Mouse (Mus musculus) duodenum, adult 2 months (tissue): ENCODE results near the gene Platr25. TPM values are rescaled to one million over a fixed set of nuclear protein-coding genes. Genes with fewer than 3 reads are reported as not detected.

ENCODE experiments used
- polyA plus RNA-seq: library from polyadenylated mRNA; depleted of rRNA; stranded (reverse); fragments of >200 nt; gene quantifications from 2 replicates; pipeline ENCODE4 v1.2.3, GENCODE M21; 2012; ENCODE audit warnings: low replicate concordance; rRNA removed

Gene Platr25
- polyA plus RNA-seq, result 0.07 TPM in 1 of 2 replicates, not detected in the other

DNA sequence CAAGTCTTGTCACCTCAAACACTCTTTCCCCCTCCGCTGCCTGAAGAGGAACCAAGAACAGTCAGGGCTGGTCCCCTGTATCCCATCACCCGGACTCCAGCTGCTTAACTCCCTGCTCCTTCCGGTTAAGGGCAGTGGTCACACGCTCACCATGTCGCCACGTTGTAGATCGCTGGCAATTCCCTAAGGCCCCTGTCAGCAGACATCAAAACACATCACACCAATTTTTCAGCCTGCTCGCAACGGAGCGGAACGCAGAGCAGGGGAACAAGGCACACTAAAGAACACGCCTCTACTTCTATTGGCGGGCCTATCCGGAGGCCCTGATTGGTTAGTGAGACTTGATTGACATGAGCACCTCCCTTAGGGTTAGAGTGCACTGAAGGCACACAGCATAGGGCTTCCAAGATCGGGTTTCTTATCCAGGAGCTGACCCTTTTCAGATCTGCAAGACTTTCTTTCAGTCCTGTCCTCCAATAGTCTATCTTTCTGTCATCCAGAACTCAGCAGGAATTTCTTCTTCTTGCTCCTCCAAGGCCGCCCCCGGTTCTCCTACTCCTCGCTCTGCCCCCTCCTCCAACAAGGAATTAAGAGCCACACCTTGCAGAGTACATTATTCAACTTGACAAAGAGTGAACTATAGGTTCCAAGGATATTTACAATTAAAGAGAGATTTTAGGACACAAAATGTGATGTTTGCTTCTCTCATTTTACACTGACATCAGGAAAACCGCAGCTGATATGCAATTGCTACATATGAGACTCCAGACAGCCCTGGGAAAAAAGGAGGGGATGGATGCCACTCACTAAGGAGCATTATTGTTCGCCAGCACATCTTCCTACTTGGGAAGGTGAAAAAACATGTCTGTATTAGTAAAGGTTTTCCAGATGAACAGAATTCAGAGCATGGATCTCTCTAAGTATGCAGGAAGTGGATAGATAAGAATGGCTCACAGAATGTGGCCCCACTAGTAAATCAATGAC is at the start of gene Platr25:
Gene Platr25, minus strand, starts transcription at position 278 of the 984 bp plus-strand sequence.

DNA sequence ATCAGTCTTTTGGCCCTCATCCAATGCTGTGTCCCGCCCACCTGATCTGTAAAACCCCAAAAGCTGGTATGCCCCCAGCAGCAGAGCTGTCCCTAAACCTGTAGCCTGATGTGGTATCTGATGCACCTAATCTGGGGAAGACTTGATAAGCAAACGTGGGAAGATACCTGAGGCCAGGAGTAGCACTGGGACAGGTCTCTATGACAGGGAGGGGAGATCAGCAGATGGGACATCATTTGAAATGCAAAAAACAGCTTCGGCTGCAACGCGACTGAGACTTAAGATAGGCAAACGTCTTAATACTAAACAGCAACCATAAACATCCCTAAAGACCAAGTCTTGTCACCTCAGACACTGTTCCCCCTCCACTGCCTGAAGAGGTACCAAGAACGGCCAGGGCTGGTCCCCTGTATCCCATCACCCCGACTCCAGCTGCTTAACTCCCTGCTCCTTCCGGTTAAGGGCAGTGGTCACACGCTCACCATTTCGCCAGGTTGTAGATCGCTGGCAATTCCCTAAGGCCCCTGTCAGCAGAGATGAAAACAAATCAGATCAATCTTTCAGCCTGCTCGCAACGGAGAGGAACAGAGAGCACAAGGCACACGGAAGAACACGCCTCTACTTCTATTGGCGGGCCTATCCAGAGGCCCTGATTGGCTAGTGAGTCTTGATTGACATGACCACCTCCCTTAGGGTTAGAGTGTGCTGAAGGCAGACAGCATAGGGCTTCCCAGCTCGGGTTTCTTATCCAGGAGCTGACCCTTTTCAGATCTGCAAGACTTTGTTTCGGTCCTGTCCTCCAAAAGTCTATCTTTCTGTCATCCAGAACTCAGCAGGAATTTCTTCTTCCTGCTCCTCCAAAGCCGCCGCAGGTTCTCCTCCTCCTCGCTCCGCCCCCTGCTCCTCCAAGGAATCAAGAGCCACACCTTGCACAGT is 25.0 kb upstream of the Platr25 start, which contains the start of gene Gm5141:
Gene Gm5141, minus strand, starts transcription at position 610 of the 936 bp plus-strand sequence.

DNA sequence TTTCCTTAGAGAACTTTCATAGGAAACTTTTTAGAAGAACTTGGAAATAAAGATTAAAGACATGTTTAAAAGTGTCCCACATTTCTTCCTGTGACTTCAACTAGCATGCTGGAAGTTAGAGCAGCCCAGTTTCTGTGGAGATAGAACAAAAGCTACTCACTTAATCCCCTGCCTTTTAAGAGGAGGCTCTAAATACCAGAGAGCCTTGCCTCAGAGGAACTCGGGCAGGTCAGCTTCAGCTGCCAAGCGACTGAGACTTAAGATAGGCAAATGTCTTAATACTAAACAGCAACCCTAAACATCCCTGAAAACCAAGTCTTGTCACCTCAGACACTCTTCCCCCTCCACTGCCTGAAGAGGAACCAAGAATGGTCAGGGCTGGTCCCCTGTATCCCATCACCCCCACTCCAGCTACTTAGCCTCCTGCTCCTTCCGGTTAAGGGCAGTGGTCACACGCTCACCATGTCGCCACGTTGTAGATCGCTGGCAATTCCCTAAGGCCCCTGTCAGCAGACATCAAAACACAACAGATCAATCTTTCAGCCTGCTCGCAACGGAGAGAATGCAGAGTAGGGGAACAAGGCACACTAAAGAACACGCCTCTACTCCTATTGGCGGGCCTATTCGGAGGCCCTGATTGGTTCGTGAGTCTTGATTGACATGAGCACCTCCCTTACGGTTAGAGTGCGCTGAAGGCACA is 136.8 kb downstream of the Platr25 start, which contains the start of gene 6720489N17Rik:
Gene 6720489N17Rik, minus strand, starts transcription at position 606 of the 700 bp plus-strand sequence.

Other genes with a start within 250 kb of the Platr25 start
- gene Zfp935, start 202.2 kb downstream of the Platr25 start, polyA plus RNA-seq, result not detected in 2 replicates
- 0.15 TPM in 1 of 2 replicates, not detected in the other for gene Zfp934, start 189.5 kb downstream of the Platr25 start, polyA plus RNA-seq
- gene 6720489N17Rik, start 136.5 kb downstream of the Platr25 start, polyA plus RNA-seq, result not detected in 2 replicates
- not detected in 2 replicates for gene Gm5141, start 25.1 kb upstream of the Platr25 start, polyA plus RNA-seq
- gene Fbp2, start 97.7 kb upstream of the Platr25 start, polyA plus RNA-seq, result 68.3 and 149 TPM in 2 replicates
- 54.6 and 121 TPM in 2 replicates for gene Fbp1, start 127.6 kb upstream of the Platr25 start, polyA plus RNA-seq
- gene 2010111I01Rik, start 204.2 kb upstream of the Platr25 start, polyA plus RNA-seq, result 34.5 and 37.3 TPM in 2 replicates